Mouse (Mus musculus) brain, embryonic 18.5 days (tissue): ENCODE measurements around the gene Sfxn4.

ENCODE experiments used
- DNase-seq: peaks from one replicate; pipeline ENCODE4 v3.0.0-alpha.2; 2012; ENCODE audit warnings: low read depth, low spot score

Sfxn4 gene

DNA sequence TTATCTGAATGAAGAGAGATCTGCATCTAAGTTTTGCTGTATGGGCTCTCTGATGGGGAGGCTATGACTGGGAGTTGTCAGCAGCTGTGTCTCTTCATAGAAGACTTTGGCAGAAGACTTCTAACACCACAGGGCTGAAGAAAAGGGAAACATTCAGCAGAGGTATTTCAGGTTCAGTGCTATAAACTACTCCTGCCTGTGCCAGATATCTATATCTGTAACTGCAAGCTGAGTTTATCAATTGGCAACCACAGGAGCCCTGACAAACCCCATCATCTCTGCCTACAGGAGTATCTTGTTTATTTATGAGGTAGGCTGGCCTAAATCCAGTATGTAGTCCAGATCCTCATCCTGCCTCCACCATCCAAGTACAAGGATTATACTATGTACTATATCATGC, 18.0 kb downstream of the Sfxn4 start:
- DNase-seq: no peak

DNA sequence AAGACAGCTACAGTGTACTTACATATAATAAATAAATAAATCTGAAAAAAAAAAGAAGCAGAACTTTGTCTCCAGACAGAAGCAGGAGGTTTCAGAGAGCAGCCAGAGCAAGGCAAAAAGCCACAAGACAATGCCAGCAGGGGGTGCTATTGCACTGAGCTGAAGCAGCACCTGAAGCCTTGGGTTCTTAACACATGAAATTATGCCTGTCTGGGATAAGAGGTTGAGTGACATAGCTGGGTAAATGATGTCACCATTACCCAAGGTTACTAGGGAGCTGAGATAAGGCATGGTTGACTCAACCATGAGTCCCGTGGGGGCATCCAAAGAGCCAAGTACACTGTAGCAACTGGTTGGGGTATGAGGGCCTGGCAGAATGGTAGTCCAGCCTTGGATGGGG, 23.5 kb downstream of the Sfxn4 start:
- DNase-seq: no peak

DNA sequence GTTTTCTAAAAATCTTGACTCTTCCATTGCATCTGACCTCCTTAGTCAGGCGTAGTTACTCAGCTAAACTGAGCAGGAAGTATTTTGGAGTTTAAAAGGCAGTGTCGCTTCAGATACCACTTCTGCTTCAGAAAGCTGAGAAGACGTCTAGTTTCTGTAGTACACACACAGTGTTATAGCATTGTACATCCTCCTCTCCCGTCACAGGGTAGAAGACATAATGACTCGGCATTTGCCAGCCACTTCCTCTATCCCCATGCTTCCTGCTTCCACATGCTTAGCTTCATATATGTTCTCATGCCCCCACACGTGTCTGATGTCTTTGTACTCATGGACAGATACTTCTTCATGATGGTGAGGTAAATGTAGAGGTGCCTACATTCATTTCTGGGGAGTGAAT, 42.6 kb downstream of the Sfxn4 start:
- no peak for DNase-seq

DNA sequence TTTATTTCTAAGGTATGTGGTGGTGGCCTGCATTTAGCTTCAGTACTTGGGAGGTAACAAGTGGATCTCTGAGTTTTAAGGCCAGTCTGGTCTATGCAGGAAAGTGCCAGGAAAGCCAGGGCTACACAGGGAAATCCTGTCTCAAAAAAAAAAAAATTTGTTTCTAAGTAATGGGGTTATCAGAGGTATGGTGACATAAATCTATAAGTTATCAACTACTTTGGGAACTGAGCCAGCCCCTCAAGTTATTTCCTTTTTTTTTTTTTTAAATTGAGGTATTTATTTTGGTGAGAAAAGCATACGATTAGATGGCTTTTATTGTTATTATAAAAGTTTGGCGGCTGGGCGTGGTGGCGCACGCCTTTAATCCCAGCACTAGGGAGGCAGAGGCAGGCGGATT, 48.1 kb downstream of the Sfxn4 start:
- DNase-seq: no peak

DNA sequence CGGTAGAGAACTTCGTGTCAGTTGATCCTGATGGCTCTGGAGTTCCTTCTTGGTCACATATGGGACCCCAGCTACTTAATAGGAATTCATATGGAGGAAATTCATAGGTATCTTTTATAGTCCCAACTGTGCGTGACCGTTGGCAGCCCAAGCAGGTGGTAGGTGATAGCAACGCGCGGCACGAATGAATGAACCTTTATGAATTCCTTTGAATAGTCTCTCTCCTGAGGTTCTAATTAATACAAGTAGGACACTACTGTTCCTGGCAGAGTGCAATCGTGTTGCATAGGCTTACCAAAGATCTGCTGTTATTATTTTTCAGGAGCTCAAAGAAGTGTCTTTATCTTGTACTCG, 49.3 kb downstream of the Sfxn4 start:
- DNase-seq: no peak

DNA sequence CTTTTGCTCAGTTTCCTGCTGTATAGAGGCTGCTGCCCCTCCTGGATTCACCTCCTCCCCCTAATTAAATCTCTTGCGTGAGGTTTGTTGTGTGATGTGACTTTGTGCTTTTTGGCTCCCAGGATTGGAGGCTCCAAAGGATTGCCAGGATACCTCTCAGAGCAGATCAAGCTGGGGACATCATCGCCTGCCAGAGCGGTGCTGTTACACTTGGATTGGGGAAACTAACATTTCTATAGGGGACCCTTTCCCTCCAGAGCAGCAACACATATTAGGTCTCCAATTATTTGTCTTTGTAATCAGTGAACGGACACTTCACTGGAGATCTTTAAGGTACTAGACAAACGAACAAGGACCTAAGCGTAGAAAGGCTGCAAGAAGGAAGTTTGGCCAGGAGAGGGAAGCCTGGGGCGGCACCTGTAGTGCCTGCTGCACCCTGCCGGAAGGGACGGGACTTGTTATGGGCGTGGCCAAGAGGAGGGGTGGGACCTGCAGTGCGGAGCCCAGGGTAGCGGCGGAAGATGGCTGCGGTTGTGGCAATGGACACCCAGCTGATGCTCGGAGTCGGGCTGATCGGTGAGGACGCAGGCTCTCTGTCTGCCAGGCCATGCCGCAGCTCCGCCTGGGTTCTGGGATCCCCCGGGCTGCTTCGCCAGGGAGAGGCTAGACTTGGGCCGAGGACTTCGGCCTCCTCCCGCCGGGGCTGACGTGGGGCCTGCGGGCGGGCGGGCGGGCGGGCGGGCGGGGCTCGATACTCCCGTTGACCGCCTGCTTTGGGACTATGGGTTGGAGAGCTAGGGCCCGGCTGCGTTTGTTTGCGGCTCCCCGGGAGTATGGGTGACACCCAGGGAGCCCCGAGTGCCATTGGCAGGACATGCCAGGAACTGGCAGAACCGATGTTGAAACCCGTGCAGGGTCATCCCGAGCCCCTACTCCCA, 49.9 kb downstream of the Sfxn4 start, which contains the start of gene Fam45a:
Gene Fam45a, plus strand, starts transcription at position 488 of the 938 bp plus-strand sequence.
- DNase-seq: peak; percentile 74

DNA sequence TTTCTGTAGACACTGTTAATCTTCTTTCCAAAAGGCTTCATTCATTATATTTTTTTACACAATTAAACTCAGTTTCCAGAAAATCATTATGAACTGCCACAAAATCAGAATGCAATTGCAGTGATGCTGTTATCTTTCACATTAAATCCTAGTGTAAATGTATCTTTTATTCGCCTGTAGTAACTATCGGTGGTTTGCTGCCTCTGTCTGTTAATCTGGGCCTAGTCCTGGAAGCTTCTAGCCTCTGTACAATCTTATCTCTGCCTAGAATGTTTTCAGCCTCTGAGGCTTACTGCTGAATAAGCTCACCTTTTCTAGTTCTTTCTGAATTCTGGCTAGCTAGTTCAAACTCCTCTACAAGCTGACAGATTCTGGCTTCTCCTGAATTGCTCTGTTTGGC, 51.4 kb downstream of the Sfxn4 start:
- DNase-seq: no peak

DNA sequence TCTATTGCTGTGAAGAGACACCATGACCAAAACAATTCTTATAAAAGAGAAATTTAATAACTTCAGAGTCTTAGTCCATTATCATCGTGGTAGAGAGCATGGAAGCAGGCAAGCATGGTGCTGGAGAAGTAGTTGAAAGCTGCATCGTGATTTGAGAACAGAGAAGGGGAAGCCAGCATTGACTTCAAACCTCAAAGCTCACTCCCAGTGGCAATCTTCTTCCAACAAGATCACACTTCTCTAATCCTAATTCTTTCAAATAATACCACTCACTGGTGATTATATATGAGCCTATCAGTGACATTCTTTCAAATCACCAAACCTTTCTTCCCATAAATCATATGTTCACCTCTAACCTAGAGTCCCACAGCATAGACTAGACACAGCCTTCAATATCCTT, 56.4 kb downstream of the Sfxn4 start:
- no peak for DNase-seq

DNA sequence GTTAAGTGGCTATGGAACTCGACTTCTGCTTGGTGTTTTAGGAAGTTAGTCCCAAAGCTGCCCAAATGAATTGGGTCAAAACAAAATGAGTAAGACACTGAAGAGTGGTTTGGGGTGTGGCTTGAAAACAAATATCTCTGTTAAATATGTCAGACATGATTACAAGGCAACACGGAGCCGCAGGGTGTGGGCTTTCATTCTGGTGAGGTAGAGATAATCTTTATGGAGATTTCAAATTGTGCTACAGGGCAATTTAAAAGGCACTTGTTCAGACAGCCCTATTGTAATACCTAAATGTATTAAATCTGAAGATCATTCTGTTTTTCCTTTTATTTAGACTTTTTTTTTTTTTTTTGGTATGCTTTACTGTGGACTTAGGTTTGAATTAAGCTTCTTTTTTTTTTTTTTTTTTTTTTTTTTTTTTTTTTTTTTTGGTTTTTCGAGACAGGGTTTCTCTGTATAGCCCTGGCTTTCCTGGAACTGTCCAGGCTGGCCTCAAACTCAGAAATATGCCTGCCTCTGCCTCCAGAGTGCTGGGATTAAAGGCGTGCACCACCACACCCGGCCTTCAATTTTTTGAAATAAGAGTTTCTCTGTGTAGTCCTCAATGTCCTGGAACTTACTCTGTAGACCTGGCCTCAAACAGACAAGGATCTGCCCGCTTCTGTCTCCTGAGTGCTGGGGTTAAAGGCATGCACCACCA, 61.3 kb downstream of the Sfxn4 start:
- no peak for DNase-seq

DNA sequence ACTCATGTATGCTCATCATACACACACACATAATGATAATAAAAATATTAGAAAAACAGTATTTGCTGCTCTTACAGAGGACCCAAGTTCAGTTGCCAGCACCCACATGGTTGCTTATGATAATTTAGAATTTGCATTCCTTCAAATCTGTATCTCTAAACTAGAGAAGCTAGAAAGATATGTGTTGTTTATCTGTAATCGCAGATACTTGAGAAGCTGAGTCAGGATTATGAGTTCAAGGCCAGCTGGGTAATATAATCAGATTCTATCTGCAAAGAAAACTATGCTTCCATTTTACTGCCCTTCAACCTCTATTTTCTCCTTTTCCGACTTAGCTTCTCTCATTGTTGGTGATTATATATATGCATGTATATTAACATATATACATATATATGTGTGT, 63.9 kb downstream of the Sfxn4 start:
- DNase-seq: no peak

DNA sequence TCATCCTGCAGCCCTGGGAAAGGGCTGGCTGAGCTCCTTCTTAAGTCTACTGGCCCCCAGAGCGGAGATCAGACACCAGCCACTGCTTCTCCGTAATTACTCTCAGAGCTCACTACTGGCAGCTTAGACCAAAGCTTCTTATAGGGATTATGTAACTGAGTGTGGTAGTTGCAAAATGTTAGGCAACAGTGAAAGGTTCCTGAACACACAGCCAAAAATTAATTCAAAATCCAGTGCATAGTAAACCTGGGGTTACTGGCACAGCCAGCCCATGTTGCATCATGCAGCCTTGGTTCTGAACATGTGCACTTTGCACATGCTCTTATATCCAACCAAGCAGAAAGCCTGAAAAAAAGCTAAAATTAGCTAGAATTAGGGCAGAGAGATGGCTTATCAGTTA, 66.0 kb downstream of the Sfxn4 start:
- DNase-seq: no peak

DNA sequence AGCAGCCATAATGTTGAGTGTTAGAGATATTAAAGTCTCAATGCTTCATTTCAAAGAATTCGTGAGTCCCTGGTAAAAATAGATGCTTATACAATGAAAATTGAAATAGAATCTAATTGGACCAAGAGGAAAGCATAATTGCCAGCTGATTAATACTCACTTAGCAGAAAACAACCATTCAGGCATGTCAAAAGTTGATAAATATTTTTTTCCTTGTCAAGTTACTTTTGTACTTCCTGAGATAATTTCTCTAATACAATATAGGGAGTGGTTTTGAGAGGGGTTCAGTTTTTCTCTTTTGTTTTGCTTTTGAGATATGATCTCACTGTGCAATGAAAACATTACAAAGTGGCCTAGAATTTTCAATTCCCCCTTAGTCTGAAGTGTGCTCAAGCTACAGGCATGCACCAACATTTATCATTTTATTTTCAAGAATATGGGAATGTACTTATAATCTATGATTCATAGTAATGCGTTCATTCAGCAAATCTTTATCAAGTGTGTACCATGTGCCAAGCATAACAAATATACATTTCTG, 68.0 kb downstream of the Sfxn4 start:
- no peak for DNase-seq

DNA sequence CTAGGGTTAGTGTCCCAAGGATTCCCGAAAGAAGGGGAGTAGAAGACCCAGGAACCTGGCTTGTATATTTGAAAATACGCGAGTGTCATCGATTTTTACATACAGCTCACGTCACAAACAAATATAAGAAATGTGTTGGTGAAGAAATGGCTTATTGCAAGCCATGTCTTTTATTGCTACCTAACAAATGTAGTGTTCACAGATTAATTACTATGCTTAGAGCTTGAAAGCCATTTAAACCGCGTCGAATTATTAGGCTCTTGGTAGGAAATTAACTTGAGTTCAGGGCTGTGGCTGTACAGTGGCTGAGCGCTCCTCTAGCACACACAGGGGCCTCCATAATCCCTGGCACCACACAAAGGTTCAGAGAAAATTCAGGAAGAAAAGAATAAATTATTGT, 70.1 kb downstream of the Sfxn4 start:
- DNase-seq: no peak

DNA sequence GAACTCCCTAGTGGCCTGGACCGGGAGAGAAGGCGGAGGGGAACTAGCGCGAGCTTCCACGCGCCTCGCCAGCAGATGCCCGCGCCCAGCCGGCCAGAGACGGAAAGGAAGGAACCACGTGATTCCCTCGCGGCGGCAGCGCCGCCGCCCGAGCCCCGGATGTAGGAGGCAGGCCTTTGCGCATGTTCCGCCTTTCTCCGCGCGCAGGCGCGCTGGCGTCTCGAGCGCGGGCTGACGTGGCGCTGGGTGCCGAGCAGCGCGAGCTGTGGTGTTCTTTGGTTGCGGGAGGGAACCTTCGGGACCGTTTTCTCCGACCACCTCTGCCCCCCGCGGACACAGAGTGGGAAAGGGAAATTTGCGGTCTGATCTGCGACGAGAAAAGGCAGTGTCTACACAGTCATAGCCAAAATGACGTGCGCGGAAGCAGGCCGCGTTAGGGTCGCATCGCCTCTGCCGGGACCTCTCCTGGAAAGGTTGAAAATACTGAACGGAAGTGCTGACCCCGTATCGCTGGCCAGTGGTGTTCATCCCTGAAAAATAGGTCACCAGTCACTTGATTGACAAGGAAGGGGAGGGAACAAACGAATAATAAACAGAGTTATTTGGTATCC, 70.6 kb downstream of the Sfxn4 start, which contains the start of gene Eif3a:
Gene Eif3a, minus strand, starts transcription at position 108 of the 611 bp plus-strand sequence.
- DNase-seq: peak; percentile 85

DNA sequence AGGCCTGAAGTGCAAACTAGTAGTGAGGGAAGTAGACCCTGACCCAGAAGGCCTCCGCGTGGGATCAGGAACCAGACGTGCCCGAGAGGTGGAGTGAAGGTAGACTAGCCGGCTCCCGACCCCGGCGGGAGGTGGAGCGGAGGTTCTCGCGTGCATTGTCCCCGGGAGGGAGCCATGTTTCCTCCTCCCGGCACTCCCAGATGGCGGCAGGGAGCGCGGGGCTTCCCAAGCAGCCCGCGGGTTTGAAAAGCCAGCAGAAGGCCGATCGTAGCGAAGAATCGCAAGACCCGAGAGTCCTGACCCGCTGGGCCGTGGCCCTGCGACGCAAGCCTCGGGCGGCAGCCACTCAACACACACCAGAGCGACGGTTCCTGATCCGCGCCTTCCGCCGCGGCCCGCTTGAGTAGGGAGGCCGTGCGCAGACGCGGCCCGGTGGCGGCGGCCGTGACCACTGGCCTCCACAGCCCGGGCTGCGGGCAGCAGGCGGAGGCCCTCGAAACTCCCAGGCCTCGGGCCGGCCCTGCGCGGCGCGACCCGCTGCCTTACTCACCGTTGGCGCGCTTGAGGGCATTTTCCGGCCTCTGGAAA, 71.3 kb downstream of the Sfxn4 start:
- no peak for DNase-seq

DNA sequence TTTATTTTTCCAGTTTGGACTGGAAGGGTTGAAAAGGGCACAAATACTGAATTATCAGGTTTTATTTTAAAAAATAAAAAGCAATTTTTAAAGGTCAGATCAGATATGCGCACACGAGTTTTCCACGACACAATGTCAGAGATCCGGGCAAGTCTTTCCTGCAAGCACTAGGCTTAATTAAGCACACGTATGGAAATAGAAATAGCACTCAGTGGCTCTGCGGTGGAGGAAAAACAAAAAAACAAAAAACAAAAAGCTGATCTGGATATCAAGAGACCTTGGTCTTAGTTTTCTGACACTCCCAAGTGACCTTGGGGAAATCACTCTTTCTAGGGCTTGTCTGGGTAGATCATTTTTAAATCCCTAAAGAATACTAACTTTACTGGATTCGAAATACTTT, 71.8 kb downstream of the Sfxn4 start:
- no peak for DNase-seq

DNA sequence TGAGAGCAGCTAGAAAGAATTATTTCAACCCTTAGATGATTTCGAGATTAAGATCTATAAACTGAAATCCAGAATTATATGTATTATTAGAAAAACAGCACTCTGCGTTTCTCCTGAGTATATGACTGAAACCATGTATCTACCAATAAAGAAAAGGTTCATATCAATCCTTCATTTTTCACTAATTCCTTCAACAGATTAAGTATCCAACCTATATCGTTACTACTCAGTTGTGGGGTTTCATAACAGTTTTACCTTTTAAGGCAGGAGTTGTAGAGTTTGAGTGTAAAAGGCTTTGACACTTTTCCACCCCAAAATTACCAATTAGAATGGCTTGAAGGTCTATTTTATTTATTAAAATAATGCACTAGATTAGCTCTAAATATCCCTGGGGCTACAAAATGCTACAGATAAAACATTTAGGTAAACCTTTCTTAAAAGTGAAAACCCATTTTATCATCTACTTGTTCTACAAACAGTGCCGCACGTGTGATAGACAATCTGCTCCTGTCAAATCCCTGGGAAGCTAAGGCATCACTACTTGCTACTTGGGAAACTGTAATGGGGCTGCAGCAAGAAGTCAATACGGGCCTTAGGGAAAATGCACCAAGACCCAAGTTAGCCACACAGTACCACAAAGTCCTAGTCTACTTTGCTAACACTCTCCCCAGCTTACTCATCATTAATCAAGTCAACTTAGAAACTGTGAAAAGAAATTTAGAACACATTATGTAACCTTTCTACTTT, 72.9 kb downstream of the Sfxn4 start:
- no peak for DNase-seq

DNA sequence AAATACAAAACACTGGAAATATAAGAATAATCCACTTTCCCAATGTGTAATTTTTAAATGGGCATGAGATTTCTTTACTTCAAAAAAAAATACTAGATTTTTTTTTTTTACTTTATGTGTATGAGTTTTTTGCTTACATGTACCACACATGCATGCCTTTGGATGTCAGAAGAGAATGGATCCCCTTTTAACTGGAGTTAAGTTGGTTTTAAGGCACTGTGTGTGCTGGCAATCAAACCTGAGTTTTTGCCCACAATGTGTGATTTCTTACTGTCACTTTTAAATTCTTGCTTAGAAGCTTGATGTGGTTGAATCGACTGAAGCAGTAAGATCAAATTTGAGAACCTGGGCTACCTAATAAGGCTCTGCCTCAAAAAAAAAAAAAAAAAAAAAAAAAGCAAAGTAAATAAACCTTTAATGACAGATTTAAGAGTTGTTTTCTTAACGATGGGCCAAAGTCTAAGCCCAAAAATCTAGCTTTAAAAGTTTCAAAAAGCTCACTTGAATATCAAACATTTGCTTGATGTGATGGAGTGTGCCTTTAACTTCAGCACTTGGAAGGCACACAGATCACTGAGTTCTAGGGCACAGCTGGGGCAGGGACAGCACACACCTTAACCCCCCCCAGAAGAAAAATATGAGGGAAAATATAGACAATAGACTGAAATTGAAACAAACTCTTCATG, 73.7 kb downstream of the Sfxn4 start:
- DNase-seq: no peak
